ENCODE assay signal across 8 mouse cellular contexts in the genomic region with DNA sequence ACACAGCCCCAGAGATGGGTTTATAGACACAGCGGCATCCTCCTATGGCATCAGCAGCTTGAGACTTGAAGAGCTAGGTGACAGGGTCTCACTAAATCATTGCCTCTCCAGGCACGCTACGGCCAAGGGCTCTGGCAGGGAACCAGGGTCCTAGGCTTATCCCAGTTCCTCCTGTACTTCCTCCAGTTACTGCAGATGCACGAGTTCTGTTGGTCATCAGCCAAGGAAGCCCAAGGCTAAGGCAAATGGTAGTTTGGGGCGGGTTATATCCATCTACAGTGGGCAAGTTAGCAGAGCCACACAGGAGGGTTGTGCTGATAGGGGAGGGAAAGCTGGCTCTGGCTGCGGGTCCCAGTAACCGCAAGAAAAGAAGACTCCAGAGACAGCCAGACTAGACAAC. TPM values are rescaled to one million over a fixed set of nuclear protein-coding genes. Genes with fewer than 3 reads are reported as not detected.
A peak's percentile ranks its signal among the peaks of the same experiment; 100 is the strongest.
DNase-seq lines count a peak whose midpoint lies in the region; ATAC-seq lines count a peak whose summit lies in the region.

No protein-coding gene starts in this region.

- H3K9me3 ChIP-seq in liver, embryonic 15.5 days (replicated peaks): no peaks in the 10 kb centered on the region
- no peaks in the 10 kb centered on the region for H3K9me3 ChIP-seq in heart, embryonic 10.5 days
- H3K9me3 ChIP-seq in stomach, embryonic 15.5 days: no peaks in the 10 kb centered on the region

- H3K4me3 ChIP-seq in liver, embryonic 15.5 days (replicated peaks): no peak overlapping the region
- H3K4me3 ChIP-seq in heart, embryonic 10.5 days: no peak overlapping the region
- no peak overlapping the region for H3K4me3 ChIP-seq in stomach, embryonic 15.5 days (replicated peaks)

- H3K4me2 ChIP-seq in liver, embryonic 15.5 days: no peak overlapping the region
- 0 out of 2 replicates have a peak overlapping the region, but pooled peaks have one; percentile 31 for H3K4me2 ChIP-seq in stomach, embryonic 15.5 days

- ATAC-seq in liver, embryonic 15.5 days (ENCODE audit: insufficient read depth): peak; percentile 16; the same call in 1 of the 2 replicates
- ATAC-seq in stomach, embryonic 15.5 days (ENCODE audit: insufficient read depth, low FRiP score, low read depth): no peak
- no peak for ATAC-seq in CD4-positive, CD25-positive, alpha-beta regulatory T cell, adult 4 months

- H3K27me3 ChIP-seq in liver, embryonic 15.5 days: no peaks in the 10 kb centered on the region
- H3K27me3 ChIP-seq in heart, embryonic 10.5 days (ENCODE audit: insufficient read depth, poor library complexity, severe bottlenecking): no peaks in the 10 kb centered on the region
- H3K27me3 ChIP-seq in stomach, embryonic 15.5 days (replicated peaks): no peaks in the 10 kb centered on the region

- H3K4me1 ChIP-seq in liver, embryonic 15.5 days (replicated peaks): 0 out of 2 replicates have a peak, but pooled peaks cover 2% of the 10 kb centered on the region
- H3K4me1 ChIP-seq in heart, embryonic 10.5 days: peaks cover 65% of the 10 kb centered on the region
- 0 out of 2 replicates have a peak, but pooled peaks cover 14% of the 10 kb centered on the region for H3K4me1 ChIP-seq in stomach, embryonic 15.5 days

- 43% methylated on average over 7 of the region's 7 CpGs for WGBS in liver, embryonic 15.5 days (ENCODE audit: insufficient replicate concordance)
- 71% methylated on average over 7 of the region's 7 CpGs for whole genome bisulfite sequencing in heart, embryonic 10.5 days
- WGBS in stomach, embryonic 15.5 days: 52% methylated on average over 7 of the region's 7 CpGs

- H3K27ac ChIP-seq in liver, embryonic 15.5 days (replicated peaks): no peak overlapping the region
- peak overlapping the region; percentile 38; the same call in 1 of the 2 replicates for H3K27ac ChIP-seq in heart, embryonic 10.5 days
- H3K27ac ChIP-seq in stomach, embryonic 15.5 days: no peak overlapping the region

- H3K9ac ChIP-seq in liver, embryonic 15.5 days: no peak overlapping the region
- H3K9ac ChIP-seq in stomach, embryonic 15.5 days: no peak overlapping the region

- H3K36me3 ChIP-seq in liver, embryonic 15.5 days (replicated peaks): no peaks in the 10 kb centered on the region
- no peaks in the 10 kb centered on the region for H3K36me3 ChIP-seq in heart, embryonic 10.5 days
- H3K36me3 ChIP-seq in stomach, embryonic 15.5 days: no peaks in the 10 kb centered on the region

- DNase-seq in liver: no peak
- DNase-seq in adrenal gland, postnatal 36 days: peak; percentile 79 to 87
- DNase-seq in heart, embryonic 10.5 days (ENCODE audit: low spot score): no peak
- DNase-seq in kidney, postnatal 25 days: peak; percentile 86 to 89
- no peak for DNase-seq in left cerebral cortex, adult 18-20 months (ENCODE audit: low spot score in 2 of 2)

RNA-seq across cellular contexts. Expression of a gene that starts 50.1 kb away (rescaled TPM):
- polyA plus RNA-seq in liver, embryonic 15.5 days (2015; fragmentation: Nextera tagmentation; extraction: Ambion mirVana): 32.7 and 33.8 TPM in 2 replicates
- total RNA-seq in adrenal gland, postnatal 36 days (2021): 10 to 100 TPM; 73.3 to 99.3 TPM
- 202 and 238 TPM in 2 replicates for polyA plus RNA-seq in heart, embryonic 10.5 days (2016; fragmentation: Nextera tagmentation; extraction: Ambion mirVana)
- polyA plus RNA-seq in stomach, embryonic 15.5 days (2015; fragmentation: Nextera tagmentation; extraction: Ambion mirVana): 225 and 236 TPM in 2 replicates
- 10 to 100 TPM; 21.7 to 38.1 TPM for polyA plus RNA-seq in CD4-positive, CD25-positive, alpha-beta regulatory T cell, adult 4 months (2017; shearing (Covaris generic))
- total RNA-seq in left cerebral cortex, adult 18-20 months (2021): 100 to 1,000 TPM; 219 to 238 TPM

Comparison
In these comparisons a context has a peak if more than half of its experiments do, and no peak if none do; other contexts are left out.
1. DNase-seq: peak in adrenal gland, postnatal 36 days (2 of 2) and kidney, postnatal 25 days (2 of 2); none in liver (single experiment), heart, embryonic 10.5 days (single experiment) and left cerebral cortex, adult 18-20 months (0 of 2).